Mouse (Mus musculus) layer of hippocampus, postnatal 10 days (tissue): ENCODE measurements at regions not wholly inside any gene's neighbourhood (a gene's known extent, or its start where the extent isn't known, plus 50 kb on each side); places are given as distances from the start of the nearest gene placed in this dataset.

Source experiments
- DNase-seq, 2 experiments: peaks; one replicate each; pipeline ENCODE4 v3.0.0; 2021; ENCODE audit warnings: low spot score in 2 of 2

DNA sequence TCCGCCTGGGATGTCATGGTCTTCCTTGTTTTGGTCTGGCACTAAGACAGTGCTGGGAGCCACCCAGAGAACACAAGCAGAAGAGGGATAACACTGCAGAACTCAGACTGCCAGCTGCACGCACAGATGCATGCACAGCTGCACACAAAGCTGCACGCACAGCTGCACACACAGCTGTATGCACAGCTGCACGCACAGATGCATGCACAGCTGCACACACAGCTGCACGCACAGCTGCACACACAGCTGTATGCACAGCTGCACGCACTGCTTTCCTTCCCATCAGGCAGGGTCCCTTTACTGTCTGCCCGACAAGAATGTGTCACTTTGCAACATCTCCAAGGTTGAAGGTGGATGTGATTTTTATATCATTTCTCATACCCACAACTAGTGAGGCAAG, 122.9 kb upstream of the Egln3 start:
- no peak for DNase-seq

DNA sequence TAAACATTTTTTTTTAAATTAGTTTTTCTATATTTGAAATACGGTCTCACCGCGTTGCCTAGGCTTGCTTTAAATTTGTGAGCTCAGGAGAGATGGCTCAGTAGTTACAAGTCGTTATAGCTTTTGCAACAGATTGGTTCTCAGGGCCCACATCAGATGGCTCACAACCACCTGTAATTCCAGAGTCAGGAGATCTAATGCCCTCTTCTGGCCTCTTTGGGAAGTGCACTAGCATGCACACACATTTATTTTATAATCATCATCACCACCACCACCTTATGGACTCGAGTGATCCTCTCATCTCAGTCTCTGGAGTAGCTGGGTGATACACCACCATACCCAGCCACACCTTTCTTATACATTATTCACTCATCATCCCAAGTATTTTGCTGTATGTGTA, 116.9 kb upstream of the Egln3 start:
- DNase-seq, result no peak

DNA sequence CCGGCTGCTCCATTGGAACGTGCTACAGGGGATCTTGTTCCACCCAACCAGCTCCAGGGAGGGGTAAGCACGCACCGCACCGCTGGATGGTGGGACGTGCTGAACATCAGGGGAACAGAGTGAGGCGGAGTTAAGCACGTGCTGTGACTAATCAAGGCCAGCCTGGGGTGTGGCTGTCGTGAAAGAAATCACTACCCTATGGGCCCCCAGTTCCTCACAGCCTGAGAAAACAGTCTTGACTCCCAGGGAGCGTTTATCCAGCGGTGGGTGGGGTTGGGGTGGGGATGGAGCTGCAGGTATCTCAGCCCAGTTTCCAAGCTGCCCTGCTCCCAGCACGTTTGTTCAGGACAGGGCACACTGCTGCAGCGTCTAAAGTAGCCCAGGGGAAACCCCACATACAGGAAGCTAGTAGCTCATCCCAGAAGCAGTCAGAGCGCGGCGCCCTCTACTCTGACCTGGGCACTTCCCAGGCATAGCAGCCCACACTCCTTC, 113.4 kb upstream of the Egln3 start:
- DNase-seq, result no peak

DNA sequence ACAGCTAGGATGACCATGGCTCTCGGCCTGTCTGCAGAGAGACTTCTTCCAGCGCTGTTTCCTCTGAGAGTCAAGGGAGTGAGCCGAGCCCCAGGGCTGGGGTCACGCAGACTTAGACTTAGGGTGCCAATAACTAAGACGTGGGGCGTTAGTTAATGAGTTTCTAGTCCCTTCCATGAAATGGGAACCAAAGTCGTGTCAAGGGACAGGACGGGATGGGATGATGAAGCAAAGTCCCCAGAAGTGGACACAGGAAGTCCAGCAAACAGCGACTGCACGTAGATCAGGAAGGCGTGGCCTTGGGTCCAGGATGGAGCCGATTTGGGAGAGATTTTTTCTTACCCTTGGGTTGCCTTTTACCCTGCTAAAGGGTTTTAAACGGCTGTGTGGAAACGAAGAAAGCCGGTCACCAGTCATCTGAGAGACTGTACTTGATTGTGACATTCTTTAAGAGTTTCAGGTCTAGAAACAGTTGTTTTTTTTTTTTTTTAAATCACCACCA, 112.5 kb upstream of the Egln3 start:
- DNase-seq, result no peak

DNA sequence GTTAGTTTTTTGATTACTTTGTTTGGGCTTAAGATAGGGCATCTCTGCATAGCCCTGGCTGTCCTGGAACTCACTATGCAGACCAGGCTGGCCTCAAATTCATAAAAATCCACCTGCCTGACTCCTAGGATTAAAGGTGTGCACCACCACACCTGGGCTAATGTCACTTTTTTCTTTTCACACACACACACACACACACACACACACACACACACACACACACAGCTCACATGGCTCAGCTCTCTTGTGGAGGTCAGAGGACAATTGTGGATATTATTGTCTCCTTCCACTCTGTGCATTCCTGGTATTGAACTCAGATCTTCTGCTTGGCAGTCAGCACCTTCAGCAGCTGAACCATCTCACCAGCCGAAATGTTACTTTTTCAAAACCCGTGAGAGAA, 110.5 kb upstream of the Egln3 start:
- DNase-seq, result no peak

DNA sequence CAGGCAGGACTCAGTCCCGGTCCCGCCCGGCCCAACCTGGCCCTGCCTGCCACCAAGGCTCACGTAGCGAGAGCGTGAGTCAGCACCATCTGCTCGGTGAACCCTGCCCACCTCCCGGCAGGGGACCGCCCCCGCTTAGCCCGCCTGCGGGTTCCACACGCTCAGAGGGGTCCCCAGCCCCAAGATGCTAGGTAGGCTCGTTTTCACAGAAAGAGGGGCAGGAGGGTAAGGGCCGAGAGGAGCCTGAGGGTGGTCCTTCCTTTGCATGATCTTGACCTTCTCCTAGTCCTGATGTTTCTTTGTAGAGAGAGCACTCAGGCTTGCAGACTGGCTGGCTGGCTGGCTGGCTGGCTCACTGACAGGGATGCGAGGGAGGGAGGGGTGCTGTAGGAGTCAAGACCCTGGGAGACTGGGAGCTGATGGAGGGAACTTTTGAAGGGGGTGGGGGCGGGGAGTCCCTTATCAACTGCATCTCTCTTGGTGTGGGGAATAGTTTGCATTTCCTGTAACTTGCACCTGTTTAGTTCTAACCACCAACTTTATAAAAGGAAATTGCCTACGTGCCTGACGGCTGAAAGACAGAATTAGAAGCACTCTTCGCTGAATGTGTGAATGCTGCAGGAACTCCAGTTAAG, 109.7 kb upstream of the Egln3 start:
- peak; percentile 13 to 29 for DNase-seq

DNA sequence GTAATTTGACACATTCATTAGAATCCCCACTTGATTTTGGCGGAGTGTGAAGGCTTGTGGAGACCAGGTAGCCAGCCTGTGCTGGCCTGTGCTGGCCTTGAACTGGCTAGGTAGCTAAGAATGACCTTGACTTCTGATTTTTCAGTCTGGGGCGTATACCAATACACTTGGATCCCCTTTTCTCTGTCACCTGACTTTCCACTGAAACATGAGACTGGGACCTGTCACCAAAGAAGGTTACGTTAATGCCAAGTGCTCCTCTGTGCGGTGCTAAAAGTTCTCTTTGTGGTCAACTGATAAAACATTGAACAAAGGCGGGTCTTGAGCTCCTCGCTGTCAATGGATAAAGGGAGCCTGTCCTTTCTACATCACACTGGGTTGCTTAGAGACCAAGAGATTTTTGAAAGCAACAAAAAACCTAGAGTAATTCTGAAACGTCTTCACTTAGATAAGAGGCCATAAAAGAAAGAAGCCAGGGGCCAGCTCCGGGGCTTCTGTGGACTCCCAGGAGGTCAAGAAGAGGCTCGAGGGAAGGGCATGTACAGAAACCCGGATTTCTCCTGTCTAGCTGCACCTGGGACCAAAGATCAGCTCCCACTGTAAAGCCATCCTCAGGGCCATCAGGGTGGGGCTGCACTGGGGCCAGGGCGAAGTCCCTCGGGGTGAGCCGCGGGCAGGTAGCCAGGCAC, 109.0 kb upstream of the Egln3 start:
- no peak for DNase-seq

DNA sequence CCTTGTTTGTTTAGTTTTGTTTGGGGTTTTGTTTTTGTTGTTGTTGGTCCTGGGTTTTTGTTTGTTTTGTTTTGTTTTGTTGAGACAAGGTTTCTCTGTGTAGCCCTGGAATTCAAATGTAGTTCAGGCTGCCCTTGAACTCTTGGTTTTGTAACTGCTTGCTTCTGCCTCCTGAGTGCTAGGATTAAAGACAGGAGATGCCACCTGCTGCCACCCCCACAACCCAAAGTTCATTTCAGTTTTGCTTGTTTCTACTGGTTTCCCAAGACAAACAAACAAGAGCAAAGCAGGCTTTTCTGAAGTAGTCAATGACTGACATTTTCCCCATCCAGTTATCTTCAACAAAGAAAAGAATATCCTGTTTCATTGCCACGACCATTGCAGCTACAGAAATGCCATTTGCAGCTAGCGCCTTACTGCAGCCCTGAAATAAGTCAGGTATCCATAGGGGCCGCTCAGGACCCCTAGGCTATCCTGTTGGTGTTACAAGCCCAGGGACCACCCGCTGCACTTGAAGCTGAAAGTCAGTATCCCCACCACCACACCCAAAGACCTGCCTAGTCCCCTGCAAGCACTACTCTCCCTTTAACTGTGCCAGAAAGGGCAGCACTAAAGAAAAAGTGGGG, 108.3 kb upstream of the Egln3 start:
- DNase-seq, result no peak

DNA sequence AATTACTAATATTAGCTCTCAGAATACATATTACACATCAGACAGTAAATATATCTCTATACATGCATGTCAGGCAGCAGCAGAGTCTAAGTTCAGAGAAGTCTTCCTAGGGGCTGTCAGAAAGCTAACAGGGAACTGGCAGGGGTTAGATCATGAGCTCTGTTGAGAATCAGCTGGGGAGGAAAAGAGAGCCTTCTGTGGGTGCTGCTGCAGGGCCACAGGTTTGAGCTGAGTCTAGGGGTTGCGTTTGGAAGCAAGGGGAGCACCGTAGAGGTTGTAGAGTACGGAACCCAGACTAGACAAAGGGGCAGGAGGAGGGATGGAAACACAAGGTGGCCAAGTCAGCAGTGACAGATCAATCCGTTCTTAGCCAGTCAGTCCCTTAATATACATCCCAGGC, 106.2 kb upstream of the Egln3 start:
- no peak for DNase-seq

DNA sequence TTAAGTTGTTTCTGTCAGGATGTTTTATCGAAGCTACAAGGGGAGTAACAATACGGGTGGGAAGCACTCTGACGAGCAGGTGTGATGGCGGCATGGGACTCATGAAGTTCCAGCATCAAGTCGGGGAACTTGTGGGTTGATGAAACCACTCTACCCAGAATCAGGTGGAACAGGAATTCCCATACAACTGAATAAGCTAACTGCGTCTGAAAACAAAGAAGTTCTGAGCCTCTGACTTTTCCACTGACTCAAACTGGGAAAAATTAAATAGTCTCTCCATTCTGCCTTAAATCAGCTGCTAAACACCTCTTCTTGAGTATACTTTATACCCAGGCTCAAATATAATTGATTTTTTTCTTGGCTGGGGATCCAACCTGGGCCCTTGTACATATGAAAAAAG, 105.6 kb upstream of the Egln3 start:
- no peak for DNase-seq

DNA sequence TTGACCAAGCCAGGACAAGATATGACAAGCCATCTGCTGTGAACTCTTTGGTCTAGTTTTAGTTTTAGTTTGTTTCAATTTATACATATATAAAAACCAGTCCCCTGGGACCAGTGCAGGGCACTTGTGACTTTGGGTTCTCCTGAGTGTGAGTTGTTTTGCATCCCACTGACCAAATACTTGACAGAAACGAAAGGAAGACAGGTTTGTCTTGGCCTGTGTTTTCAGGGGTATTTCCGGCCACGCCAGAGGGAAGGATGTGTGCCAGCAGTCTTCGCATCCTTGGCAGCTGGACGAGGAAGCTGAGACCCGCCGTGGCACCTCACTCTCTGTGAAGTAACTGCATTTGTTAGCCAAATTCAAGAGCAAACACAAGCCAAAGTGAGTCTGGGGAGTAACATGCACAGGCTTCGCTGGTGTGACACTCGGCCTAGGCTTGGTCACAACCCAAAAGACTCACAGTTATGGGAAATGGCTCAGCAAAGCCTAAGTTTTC, 101.5 kb upstream of the Egln3 start:
- DNase-seq, result no peak

DNA sequence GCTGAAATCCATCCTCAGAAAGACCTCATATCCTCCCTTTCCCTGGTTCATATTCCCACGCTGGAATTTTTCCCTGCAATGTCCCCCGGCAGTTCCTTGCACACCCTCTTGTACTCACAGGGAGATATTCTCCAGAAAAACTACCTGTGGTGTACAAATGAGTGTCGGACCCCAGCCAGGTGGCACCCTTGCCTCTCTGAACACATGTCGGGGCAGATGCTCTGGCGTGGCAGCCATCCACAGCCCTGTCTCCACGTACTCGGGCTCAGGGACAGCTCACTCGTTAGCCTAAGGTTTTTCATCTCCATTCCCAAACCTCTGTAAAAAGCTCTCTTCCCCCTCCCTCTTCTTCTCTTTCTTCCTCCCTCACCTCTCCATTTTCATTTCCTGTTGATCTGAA, 100.1 kb upstream of the Egln3 start:
- DNase-seq, result no peak

DNA sequence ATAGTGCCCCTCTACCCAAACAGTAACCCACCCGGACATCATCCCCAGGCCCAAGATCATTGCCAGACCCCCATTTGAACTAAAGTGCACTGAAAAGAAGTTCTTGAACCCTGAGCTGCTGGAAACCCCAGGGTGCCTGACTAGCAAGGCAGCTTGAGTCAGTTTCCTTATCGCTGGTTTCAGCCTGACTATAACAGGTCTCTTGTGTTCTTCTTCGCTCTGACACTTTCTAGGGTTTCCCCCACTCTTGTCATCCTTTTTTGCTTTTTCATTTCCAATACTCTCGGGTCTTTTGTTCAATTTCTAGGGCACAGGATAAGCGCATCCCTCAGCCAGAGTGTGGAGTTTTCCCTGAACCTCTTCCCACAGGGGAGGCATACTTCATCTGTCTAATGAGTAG, 95.8 kb upstream of the Egln3 start:
- DNase-seq, result no peak

DNA sequence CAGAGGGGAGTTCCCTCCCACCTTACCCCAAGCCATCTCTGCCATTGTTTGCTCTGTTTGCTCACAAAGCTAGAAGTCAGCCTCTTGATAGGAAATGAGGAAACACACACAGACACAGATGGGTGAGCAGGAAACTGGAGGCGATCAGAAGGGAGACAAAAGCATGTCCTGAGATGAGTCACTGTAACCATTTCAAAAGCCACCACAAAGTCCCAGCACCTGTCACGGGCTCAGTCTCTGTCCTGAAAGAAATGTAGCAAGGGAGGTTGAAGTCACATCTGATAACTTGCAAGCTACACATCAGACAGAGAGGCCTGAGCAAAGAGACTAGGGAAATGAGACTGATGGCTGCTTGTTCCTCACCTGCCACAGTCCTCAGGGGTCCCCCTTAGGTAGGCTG, 89.6 kb upstream of the Egln3 start:
- DNase-seq, result no peak

DNA sequence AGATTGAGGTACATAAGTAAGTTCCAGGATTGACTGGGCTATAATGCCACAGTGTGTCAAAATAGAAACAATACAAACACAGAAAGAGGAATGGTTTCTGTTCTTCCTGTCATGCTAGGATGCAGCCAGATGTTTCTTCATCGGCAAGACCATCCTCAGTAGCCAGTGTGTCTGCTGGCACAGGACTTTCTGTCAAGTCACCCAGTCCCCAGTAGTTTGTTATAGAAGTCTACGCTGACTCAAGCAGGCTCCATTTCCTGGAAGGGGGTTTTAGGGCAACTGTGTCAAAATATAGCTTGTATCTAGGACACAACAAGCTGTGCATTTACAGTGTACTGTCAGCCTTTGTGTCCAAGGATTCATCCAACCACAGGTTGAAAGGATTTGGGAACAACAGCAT, 86.7 kb upstream of the Egln3 start:
- no peak for DNase-seq

DNA sequence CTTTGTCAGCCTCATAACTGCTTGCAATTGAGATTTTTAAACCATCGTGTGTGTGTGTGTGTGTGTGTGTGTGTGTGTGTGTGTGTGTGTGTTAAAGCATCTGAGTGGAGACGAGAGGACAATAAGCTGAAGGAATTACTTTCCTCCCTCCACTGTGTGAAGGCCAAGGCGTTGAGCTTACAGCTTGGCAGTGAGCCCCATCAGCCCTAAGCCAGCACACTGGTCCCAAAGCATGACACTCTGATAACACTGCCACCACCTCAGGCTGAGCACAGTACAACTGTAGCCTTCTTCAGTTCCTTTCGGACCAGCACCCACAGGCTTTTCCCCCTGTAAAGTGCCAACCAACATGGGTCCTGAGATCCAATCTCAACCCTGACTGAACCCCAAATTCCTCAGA, 85.1 kb upstream of the Egln3 start:
- no peak for DNase-seq

DNA sequence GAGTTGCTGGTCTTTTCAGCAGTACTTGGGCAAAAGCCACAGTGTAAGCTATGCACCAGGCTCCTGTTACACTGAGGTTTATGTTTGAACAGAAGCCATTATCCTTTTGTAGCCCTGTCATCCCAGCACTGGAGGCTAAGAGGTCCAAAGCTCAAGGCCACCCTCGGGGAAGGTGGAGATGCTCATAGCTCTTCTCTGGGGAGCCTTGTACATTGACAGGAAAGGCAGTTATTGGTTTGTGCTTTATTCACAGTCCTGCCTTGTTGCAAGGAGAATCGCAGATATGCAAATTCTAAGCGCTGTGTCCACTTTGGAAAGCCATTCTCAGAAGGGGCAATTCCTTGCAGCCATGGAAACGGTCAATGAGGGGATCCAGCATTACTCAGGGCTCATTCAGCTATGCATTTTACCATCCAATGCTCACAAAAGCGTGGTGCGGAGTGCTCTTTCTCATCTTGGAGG, 84.4 kb upstream of the Egln3 start:
- no peak for DNase-seq

DNA sequence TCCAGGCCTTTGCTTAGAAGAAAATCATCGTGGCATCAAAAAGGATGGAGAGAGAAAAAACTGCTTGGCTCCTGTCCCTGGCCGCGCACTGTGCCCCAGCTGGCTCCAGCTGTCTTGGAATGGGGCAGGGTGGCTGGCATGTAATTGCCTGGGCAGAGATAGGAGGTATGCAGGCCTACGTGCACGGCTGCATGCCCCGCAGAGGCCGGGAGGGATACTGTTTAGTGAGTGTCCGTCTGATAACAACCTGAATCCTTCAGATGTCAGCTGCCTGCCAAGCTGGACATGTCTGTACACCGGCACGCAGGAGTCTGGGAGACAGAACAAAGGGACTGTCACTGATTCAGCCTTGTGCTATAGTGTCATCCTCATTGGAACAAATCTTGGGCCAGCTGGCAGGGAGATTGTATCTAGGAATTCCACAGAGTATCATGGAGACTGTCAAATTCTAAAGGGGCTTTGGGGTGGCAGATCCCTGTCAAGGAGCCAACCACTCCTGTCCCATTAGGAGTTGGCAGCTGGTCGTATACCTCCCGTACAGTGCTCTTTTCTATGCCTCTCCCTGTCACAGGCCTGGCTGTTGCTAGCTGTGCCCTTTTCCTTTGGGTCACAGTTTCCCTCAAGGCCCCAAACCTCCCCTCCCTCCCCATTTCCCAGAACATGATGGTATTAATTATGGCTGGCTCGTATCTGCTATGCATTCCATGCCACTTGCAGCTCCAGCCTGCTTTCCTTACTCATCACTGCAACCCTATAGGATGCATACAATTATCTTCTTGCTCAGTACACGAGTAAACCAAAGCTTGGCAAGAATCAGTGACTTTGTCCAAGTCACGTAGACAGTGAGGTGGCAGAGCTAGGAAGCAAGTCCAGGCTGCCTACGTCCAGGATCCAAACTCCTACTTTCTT, 83.5 kb upstream of the Egln3 start:
- peak; percentile 16 to 21 for DNase-seq

DNA sequence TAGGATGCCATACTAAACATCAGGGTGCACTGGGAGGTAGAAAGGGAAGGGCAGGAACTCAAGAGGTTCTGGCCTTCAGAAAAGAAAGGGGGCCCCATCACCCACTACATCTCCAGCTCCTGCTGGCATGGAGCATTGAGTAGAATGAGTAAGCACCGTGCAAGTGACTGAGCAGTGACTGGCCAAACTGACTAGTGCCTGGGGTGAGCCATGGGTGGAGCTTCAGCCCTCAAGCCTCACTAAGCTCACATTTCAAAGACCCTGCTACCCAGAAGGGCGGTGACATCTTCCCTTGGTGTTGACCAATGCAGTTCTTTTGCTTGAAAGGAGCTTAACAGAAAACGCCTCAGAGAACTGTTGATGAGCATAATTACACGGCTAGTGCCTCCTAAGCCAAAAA, 80.0 kb upstream of the Egln3 start:
- no peak for DNase-seq

DNA sequence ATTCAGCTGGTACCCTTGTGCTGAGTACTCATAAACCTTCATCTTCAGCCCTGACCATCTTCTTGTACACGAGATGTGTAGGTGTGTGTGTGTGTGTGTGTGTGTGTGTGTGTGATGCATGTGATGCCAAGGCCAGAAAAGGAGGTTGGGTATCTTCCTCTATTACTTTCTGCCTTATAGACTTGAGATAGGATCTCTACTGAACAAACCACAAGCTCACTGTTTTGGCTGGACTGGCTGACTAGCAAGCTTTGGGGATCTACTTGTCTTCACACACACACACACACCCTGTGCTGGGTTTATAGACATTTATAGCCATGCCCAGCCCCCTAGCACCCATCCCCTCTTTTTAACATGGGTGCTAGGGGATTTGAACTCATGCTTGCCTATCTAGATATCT, 79.4 kb upstream of the Egln3 start:
- no peak for DNase-seq

DNA sequence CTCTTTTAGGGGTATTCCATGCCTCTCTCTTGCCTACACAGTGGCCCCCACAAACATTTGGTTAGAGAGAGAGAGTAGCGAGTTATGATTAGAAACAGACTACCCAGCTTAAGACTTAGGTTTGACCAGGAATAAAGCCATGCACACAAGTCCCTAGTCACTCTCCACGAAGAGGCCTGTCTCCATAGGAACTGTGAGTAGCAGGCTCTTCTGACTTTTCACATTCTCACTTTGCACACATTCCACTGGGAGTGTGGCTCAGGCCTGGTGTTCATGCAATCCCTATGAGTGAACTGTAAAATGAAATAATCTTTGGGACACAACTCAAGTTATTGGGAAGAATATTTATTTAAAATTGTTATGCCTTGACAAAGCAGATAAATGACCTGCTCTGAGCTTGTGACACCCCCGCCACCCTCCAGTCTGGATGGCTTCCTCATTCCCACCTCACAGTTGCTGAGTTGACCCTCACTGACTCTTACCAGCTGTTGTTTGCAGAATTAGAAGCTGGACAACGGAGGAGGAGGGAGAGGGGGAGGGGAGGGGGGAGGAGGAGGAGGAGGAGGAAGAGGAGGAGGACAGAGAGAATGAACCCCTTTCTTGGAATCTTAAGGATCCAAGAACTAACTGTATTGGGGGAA, 78.7 kb upstream of the Egln3 start:
- DNase-seq, result no peak
